Mouse (Mus musculus) thymus, postnatal 0 days (tissue): ENCODE measurements at regions not wholly inside any gene's neighbourhood (a gene's known extent, or its start where the extent isn't known, plus 50 kb on each side); places are given as distances from the start of the nearest gene placed in this dataset.

Source experiments
- DNase-seq: peaks from one replicate; pipeline ENCODE4 v3.0.0-alpha.2; 2015; ENCODE audit warnings: low spot score

DNA sequence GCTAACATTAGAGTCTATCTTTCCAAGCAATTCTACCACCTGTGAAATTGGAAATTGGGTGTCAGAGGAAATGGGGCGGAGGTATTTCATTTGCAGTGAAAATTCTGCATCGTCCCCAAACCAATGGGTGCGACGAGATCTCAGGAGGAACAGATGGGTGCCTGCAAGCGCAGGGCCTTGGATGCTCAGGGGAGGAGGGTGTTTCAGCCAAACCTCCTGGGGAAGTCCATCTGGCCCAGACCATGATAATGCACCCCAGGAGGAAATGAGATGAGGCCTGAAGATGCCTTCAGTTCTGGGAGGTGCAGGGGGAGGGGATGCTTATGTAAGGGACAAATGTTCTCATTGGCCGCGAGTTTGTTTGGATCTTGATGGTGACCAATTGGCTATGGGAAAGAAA, 205.9 kb upstream of the Dynlrb2 start:
- DNase-seq: no peak

DNA sequence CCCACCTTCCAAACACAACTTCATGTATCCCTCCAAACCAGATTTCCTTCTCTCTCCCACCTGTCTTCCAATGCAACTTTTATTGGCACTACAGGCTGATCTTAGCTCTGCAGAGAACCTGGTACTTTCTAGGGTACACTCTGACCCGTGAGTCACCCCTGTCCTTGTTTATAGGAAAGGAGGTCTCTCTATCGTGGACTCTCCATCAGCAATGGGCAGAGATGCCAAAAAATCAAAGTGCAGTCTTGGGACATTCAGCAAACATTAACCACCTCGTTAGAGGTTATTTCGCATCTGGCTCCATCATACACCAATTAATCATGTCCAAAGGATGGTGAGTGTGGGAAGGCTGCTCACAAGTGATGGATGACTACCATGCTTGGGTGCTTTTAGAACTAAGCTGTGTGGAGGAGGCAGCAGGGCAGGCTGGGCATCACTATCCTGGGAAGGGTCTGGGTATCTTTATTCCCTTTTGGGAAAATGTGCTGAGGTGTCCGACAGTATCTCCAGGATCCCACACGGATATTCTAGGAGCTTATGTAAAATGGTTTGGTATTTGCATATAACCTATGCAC, 214.0 kb upstream of the Dynlrb2 start:
- DNase-seq: no peak

DNA sequence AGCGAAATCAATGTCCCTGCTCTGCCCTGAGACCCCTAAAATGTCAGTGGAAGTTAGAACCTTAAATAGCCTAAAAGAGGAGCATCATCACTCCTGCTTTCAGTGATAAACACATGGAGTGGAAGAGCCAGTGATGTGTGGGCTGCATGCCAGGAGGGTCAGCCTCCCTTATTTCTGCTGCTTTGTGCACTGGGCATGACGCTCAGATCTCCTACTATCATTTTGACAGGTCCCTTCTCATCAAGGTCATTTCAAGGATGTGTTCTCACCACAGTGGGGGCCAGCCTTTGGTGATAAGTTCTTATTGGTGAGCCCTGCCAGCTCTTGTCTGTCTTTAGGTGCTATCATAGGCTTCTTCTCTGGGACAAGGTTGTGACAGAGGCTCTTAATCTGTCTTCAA, 215.5 kb upstream of the Dynlrb2 start:
- no peak for DNase-seq

DNA sequence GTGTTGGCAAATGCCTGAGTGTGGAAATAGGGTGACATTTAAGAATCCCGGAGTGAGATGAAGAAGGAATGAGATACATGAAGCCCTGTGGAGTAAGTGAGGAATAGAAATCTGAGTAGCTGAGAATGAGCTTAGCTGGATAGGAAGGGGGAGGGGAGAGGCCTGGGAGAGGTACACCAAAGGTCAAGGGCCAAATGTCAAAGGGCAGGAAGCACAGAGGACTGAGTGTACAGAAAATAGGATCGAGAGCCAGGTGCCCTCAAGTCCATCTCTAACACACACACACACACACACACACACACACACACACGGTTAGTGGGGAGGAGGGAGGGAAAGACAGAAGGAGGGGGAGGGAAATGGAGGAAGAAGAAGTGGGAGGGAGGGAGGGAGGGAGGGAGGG, 220.8 kb upstream of the Dynlrb2 start:
- no peak for DNase-seq

DNA sequence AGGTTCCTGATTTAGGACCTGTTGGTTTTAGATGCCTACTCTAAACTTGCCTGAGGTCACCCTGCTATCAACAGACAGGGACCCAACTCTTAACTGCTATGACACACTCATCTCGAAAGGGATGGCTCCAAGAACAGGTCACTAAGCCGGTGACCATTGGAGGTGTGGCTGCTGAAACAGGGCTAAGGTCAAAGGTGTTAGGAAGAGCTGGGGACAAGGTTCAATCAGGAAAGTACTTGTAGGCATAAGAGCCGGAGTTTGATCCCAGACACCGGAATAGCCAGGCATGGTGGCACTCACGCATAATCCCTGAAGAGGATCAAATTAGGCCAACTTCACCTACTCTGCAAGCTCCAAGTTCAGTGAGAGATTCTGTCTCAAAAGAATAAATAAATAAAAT, 222.4 kb upstream of the Dynlrb2 start:
- DNase-seq: no peak

DNA sequence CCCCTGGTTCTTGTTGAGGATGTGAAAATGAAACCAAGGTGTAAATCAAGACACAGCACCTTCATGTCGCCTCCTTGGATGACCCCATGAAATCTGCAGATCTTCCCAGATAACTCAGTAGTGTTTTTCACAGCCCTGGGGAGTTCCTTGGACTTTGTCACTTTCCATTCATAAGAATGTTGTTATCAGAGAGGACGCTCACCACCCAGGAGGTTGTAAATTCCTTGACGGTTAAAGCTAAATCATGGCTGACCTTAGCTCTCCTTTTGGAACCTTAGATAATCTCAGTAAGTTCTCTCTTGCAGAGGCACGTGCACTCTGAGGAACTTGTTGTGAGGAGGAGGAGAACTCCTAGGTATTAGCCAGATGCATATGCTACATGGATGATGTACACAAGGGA, 229.8 kb upstream of the Dynlrb2 start:
- DNase-seq: no peak

DNA sequence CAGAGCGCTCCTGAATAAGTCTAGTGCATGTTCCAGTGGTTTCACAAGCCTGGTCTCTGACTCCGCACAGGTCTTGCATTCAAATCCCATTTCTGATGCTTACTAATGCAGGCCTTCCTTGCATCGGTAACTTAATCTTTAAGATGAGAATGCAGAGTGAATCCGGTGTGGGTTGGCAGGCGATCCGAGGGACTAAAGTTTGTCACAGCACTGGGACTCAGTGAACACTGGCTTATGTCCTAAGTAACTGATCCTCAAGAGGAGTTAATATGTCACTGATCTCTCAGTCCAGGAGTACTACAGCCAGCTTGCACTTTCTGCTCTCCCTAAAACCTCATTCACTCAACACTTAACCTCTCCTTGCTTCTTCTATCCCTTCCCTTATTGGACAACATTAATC, 233.5 kb upstream of the Dynlrb2 start:
- DNase-seq: no peak

DNA sequence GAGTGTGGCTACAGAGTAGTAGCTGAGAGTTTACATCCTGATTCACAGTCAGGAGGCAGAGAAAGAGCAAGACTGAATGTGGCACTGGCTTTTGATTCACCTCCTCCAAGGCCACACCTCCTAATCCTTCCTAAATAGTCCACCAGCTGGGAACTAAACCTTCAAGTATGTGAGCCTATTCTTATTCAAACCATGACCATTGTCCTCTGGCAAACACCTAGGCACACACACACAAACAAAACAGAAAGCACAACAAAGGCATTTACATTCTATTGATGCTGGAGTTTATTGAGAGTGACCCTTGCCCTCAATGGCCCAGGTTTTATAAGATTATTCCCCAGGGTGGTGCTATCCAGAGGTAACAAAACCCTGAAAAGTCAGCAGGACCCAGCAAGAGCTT, 235.4 kb upstream of the Dynlrb2 start:
- DNase-seq: no peak

DNA sequence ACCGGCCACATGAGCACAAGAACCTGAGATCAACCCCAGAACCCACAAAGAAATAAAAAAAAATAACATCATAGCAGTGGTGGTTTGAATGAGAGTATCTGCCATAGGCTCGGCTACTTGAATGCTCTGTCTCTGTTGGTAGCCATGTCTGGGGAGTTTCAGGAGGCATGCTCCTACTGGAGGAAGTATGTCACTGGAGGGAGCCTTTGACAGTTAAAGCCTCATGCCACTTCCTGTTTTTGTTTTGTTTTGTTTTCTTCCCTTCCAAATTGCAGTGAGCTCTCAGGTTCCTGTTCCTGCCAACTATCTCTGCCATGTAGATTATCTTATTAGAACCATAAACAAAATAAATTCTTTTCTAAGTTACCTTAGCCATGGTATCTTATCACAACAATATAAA, 236.1 kb upstream of the Dynlrb2 start:
- no peak for DNase-seq

DNA sequence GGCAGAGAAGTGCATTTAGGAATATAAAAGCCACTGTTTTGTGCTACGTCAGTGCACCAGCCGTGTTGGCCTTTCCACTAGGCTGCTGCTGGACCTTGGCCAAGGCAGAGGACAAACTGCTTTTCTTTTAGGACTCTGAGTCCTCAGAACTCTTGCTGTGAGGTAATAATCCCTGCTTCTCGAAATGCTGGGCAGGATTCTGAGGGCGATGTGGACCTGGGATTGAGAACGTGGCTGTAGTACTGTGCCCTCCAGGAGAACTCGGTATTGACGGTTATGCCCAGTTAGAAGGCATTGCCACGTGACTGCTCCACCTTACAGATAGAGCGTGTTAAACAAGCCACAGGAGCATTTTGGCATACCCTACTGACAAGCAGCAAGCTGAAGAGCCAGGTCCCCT, 236.6 kb upstream of the Dynlrb2 start:
- no peak for DNase-seq

DNA sequence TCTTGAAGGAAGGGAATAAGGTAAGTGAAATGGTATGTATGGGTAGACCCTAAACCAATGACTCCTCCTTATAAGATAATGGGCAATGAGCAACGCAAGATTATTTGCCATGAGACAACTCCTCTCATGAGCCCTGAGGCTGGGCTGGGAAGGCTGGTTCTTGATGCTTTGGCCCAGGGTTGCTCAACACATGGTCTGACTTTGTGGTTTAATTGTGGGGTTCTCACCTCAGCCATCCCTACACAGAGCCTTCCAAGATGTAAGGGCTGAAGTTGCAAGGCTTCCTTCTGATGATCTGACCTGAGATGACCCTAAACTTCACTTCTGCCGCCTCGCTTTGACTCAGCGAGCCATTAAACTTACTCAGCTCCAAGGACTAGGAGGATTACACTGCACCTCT, 237.8 kb upstream of the Dynlrb2 start:
- no peak for DNase-seq

DNA sequence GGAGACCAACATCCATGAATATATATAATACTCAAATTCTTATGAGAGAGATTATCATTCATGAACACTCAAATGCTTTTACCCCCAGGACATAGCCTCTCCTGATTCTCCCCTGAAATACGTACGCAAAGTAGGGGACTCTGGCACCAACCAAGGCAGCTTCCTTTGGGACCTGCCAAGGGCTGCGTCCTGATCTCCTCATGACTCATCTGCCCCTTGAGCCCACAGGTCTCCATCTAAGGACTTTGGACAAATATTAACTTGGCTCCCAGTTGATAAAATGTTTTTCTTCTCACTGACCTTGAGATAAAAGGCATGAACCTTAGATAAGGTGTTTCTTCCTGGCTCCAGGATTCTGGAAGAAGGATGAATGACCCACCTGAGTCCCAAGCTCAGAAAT, 239.2 kb upstream of the Dynlrb2 start:
- no peak for DNase-seq

DNA sequence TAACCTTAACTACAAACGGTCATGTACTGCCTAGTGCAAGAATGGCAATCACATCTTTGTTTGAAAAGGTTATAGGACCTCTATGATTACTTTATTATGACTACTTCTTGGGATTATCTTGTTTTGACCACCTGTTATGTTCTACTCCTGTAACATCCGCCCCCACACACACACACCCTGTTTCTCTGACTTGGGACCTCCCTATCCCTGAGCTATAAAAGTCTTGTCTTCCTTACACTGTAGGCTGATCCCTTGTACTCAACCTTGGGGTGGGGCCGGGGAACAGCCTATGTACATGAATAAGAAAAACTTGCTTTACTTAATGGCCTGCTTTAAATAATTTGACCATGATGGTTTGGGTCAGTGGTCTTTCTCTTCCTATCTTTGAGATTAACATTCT, 240.7 kb upstream of the Dynlrb2 start:
- DNase-seq: no peak

DNA sequence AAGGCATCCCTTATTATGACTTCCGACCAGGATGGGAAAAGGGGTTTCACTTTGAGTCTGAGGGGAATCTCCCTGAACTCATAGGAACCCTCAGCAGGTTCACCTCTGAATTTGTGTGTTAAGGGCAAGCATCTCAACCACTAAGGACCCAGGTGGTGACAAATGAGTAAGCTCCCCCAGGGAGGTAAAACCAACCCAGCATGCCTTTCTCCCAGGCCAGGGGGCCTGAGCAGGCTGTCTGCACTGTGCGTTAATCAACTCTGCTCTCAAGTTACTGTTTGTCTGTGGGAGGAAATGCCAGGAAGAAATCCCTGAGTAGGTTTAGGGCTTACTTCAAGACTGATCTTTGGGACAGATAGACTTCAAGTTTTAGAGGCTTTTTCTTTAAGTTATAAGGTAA, 243.5 kb upstream of the Dynlrb2 start:
- DNase-seq: no peak

DNA sequence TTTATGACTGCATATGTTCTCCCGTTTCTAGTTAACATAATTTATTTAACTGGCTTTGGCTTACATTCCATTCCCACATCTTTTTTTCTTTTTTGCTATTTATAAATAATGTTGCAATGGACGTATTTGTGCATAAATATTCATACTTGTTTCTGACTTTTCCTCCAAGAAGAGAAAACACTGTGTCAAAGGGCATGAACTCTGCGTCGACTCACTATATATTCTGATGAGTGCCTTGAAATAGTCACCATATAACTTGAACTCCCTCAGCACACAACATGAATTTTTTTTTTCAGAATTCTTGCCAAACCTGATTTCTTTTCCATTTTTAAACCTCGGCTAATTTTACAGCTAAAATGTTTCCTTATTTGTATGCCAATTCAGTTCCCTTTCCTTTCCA, 249.4 kb upstream of the Dynlrb2 start:
- DNase-seq: no peak

DNA sequence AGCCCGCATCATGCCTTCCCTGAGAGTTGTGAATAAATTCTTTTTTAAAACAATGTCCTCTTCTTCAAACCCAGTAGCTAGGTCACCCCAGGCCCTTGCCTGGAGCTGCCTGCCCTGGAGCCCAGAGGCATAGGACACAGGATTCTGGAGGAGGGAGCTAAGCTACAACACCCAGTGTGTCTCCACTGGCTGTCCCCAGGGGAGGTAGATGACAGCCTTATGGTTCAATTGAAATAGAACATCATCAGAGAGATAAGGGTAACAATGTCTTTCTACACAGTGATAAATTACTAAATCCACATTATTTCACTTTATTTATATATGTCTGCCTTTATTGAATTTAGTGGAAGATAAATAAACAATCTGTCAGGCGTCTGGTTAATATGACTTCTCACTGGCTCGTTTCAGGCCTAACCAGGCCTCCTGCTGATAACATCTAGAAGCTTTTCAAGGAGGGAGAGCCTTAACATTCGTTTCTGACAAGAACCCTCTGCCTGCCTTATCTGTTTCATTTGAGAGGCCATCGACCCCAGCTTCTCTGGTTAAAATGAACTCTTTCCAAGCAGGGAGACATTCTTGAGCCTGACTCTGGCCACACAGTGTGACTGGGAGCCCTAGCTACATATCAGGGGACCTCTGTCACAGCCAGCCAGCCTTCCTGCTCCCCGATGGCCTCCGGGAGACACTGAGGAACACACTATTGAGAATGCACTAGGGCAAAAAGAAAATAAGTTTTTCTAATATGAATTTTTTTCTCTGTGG, 252.1 kb upstream of the Dynlrb2 start:
- DNase-seq: no peak

DNA sequence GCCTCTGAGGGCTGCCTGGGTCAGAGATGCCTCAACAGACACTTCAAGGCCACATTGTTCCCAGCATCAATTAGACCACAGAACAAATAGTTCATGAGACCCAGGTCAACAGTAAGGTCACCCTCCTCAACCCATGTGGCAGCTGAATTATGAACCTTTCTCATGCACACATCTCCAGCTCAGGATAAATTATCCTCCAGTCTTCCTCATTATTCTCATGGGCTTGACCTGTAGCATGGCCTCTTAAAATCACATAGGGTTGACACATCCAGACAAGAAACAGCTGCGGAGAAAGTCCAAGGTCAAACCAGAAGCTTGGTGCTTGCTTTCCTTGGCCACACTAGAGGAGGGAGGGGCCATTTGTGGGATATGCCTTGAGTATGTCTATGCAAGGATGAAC, 256.4 kb upstream of the Dynlrb2 start:
- no peak for DNase-seq

DNA sequence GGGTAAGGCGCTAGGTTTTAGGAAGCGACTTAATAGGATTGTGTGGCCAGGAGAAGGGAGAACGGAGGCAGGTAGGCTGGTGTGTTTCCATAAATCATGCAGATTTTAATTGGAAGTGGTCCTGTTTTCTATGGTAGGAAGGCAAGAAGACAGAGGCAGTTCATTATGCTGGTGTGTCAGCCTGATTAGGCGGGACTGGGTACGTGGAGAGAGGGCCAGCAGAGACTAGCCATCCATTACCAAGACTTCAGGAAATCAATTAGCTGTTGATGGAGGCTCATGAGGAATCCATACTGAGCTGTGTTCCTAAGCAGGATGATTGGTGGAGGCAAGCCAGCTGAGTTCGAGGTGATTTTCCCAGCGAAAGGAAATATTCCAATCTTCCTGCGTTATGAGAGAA, 261.3 kb upstream of the Dynlrb2 start:
- DNase-seq: no peak

DNA sequence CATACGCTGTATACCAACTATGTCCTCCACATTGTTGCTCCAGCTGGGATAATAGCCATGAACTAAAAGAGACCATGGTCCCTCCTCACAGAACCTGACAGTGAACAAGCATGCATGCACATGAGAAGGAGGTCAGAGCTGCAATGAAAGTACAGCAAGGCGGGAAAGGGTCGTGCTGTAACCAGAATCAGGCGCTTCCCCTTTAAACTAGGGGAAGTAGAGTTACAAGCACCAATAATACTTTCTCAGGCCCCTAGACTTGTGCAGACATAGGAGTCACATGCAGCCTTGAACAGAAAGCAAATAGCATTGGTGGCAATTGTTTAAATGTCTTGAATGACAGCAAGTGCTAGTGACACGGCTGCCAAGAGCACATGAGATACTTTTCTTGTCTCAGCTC, 261.8 kb upstream of the Dynlrb2 start:
- no peak for DNase-seq

DNA sequence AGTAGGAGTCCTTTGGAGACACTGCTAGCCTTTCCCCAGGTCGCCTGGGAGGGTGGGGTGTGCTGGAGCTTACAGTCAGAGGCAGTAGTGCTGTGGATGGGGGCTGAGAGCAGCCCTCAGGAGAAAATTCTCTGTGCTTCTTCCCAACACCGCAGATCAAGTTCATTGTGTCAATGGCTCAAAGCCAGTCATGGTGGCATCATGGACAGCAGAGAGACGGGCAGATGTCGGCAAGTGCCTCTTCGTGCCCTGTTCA, 262.9 kb upstream of the Dynlrb2 start:
- DNase-seq: no peak

DNA sequence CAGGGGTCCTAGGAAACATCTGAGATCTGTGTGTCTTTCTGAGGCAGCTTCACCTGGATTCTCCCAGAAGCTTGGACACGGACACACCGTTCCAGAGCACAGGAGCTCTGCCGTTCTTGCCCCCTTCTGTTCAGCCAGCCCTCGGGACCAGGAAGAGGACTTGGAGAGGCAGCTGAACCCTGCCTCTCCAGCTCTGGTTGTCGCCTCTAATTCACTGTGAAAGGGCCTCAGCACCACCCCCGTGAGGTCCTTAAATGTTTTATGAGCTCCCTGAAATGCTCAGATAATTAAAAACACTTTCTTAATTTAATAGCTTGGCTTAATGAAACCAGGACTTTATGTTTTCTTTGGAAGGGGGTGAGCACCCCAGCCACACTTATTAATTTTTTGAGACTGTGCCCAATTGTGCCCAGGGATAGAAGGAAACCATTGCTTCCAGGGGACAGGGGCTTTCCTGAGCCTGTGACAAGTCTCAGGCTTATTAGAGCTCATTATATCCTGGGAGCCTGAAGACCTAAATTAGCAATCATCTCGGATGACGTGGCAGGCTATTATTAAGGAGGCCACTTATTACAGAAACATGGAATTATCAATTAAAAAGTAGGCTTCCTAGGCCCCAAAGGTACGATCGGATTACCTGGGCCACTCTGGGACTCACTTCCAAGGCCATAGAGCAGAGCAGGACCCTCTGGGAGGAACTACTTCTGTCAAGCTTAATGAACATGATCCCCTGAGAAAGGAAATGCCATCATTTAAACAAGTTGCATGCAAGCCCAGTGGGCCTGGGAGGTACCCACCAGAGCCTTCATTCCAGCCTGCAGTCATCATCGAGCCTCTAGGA, 263.4 kb upstream of the Dynlrb2 start:
- no peak for DNase-seq

DNA sequence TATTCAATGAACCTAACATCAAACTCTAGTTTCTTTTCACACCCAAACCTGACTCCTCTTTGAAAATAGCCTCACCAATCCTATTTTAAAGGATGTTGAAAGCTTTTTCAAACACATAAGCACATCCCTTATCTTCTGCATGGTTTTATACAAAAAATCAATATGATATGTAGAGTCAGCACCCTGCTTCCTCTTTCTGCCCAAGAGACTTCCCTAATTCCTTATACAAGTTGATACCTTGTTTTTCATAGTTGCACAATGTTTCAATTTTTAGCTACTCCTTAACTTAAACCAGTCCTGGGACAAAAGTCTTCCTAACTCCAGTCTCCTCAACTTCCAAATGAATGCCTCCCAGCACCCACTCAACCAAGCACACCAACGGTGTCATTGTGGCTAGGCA, 266.1 kb upstream of the Dynlrb2 start:
- DNase-seq: no peak

DNA sequence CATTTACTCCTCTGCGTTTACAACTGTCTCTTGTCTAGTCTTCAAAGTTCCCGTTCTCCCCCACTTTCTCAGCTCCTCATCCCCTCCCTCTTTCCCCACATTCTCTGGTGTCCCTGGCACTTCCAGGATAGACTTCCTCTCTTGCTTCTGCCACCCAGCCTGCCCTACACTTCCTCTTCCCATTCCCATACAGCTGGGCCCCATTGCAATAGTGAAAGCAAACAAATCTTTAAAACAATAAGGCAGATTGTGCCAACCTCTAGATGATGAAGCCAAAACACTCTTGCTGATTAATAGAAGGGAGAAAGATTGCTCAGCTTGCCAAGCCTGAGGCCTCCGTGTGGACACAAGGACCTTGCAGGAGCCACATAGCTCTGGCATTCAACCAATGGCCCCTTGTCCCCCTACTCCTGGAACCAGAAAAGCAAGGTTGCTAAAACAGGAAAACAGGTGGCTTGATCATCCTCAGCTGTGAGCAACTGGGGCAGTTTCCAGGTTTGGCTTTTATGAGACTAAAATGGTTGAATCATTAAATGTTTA, 267.1 kb upstream of the Dynlrb2 start:
- no peak for DNase-seq
